Comparison of ENCODE assay signal across 15 mouse cellular contexts in the genomic region with DNA sequence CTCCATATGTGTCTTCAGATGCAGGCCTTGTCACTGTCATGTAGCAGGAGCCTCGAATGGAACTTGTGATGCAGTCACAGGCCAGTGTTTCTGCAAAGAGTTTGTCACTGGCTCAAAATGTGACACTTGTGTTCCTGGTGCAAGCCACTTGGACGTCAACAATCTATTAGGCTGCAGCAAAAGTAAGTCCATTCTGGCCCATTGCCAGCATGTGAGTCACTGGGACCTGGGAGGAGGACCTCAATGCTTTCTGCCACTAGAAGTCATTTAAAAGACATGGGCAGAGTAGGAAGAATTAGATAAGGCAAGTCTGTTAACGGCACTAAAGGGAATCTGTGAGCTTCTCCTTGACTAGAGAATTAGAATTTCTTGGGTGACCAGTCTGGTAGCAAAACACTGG.
DNase-seq lines count a peak whose midpoint lies in the region; ATAC-seq and TF ChIP-seq lines count a peak whose summit lies in the region.
"Had no signal": no experiment of that assay in that cellular context is flagged by ENCODE, and none has a peak within 500 bp of the region (broad histone marks: within the 10 kb centered on the region; RNA-seq: fewer than 3 reads in every experiment).

No protein-coding gene starts in this region.

- no peaks in the 10 kb centered on the region for H3K36me3 ChIP-seq in heart, embryonic 11.5 days (ENCODE audit: control insufficient read depth, insufficient read depth, low read length)
- no peaks in the 10 kb centered on the region for H3K36me3 ChIP-seq in stomach, postnatal 0 days (ENCODE audit: control insufficient read depth, insufficient read depth, low read length)
- H3K36me3 ChIP-seq: embryonic facial prominence, embryonic 15.5 days; G1E; hindbrain, embryonic 15.5 days; liver, embryonic 13.5 days had no signal

- no peak overlapping the region for H3K9ac ChIP-seq in heart, embryonic 11.5 days (ENCODE audit: low read depth, low read length)
- no peak overlapping the region for H3K9ac ChIP-seq in stomach, postnatal 0 days (ENCODE audit: low read length)
- H3K9ac ChIP-seq: embryonic facial prominence, embryonic 15.5 days; hindbrain, embryonic 15.5 days; liver, embryonic 13.5 days had no signal

- DNase-seq in heart, postnatal 10 days: peak; percentile 3 to 8
- peak; percentile 6 for DNase-seq in lung, postnatal 10 days
- DNase-seq in lung, adult 18-20 months: no peak
- peak; percentile 53 for DNase-seq in adrenal gland, postnatal 14 days
- peak; percentile 46 for DNase-seq in stomach, postnatal 0 days (ENCODE audit: low spot score)
- no peak for DNase-seq in right cerebral cortex, postnatal 10 days (ENCODE audit: low spot score in 2 of 2)
- DNase-seq: cerebellum, adult 11 months; kidney, adult 18-20 months; liver, embryonic 13.5 days; spleen, adult 18-20 months had no signal

- no peaks in the 10 kb centered on the region for H3K9me3 ChIP-seq in heart, embryonic 11.5 days (replicated peaks; ENCODE audit: control insufficient read depth, low read length)
- no peaks in the 10 kb centered on the region for H3K9me3 ChIP-seq in stomach, postnatal 0 days (ENCODE audit: control insufficient read depth, low read length)
- H3K9me3 ChIP-seq: embryonic facial prominence, embryonic 15.5 days; hindbrain, embryonic 15.5 days; liver, embryonic 13.5 days had no signal

- TF ChIP-seq CTCF in stomach, postnatal 0 days (IDR thresholded peaks at IDR 0.05; ENCODE audit: low read depth): no peak

- no peaks in the 10 kb centered on the region for H3K4me1 ChIP-seq in heart, embryonic 11.5 days (ENCODE audit: control insufficient read depth, insufficient read depth, low read length)
- no peaks in the 10 kb centered on the region for H3K4me1 ChIP-seq in stomach, postnatal 0 days (replicated peaks; ENCODE audit: control insufficient read depth, insufficient read depth)
- H3K4me1 ChIP-seq: embryonic facial prominence, embryonic 15.5 days; hindbrain, embryonic 15.5 days; liver, embryonic 13.5 days had no signal

- intact Hi-C loops in heart, postnatal 10 days (cut with DNase I): no loop called here

- no peak overlapping the region for H3K27ac ChIP-seq in heart, embryonic 11.5 days (ENCODE audit: low read depth, low read length)
- H3K27ac ChIP-seq in stomach, postnatal 0 days (replicated peaks): no peak overlapping the region
- H3K27ac ChIP-seq: embryonic facial prominence, embryonic 15.5 days; hindbrain, embryonic 15.5 days; liver, embryonic 13.5 days had no signal

- H3K4me2 ChIP-seq in heart, embryonic 11.5 days: no peak overlapping the region
- no peak overlapping the region for H3K4me2 ChIP-seq in stomach, postnatal 0 days (replicated peaks; ENCODE audit: low read depth)
- H3K4me2 ChIP-seq: embryonic facial prominence, embryonic 15.5 days; hindbrain, embryonic 15.5 days; liver, embryonic 13.5 days had no signal

- WGBS in heart, embryonic 11.5 days (ENCODE audit: insufficient replicate concordance): 24% methylated on average over 3 of the region's 3 CpGs
- 44% methylated on average over 3 of the region's 3 CpGs for WGBS in stomach, postnatal 0 days

- no peak overlapping the region for H3K4me3 ChIP-seq in heart, embryonic 11.5 days (ENCODE audit: low read depth, low read length)
- H3K4me3 ChIP-seq in stomach, postnatal 0 days (ENCODE audit: low read depth, low read length): no peak overlapping the region
- H3K4me3 ChIP-seq: embryonic facial prominence, embryonic 15.5 days; hindbrain, embryonic 15.5 days; liver, embryonic 13.5 days; myocyte had no signal

- H3K27me3 ChIP-seq in heart, embryonic 11.5 days (ENCODE audit: control insufficient read depth, insufficient read depth, low read length): no peaks in the 10 kb centered on the region
- H3K27me3 ChIP-seq in stomach, postnatal 0 days (ENCODE audit: control insufficient read depth, insufficient read depth, low read length): no peaks in the 10 kb centered on the region
- H3K27me3 ChIP-seq: embryonic facial prominence, embryonic 15.5 days; hindbrain, embryonic 15.5 days; liver, embryonic 13.5 days had no signal

- no peak for ATAC-seq in heart, embryonic 11.5 days (replicated peaks; ENCODE audit: insufficient number of reproducible peaks, low FRiP score, low TSS enrichment)
- no peak for ATAC-seq in stomach, postnatal 0 days (ENCODE audit: low FRiP score, low TSS enrichment)

- TF ChIP-seq EP300 in stomach, postnatal 0 days (optimal IDR thresholded peaks at IDR 0.05): no peak

Comparison
In these comparisons a context has a peak if more than half of its experiments do, and no peak if none do; other contexts are left out.
1. DNase-seq: peak in heart, postnatal 10 days (2 of 2), lung, postnatal 10 days (single experiment), adrenal gland, postnatal 14 days (single experiment) and stomach, postnatal 0 days (single experiment); none in lung, adult 18-20 months (0 of 2) and right cerebral cortex, postnatal 10 days (0 of 2).